Mouse (Mus musculus) E14TG2a.4 (cell line): Measurements from ENCODE around the gene Mfsd11.

Experiments
- CTCF ChIP-seq: conservative IDR thresholded peaks from 2 replicates; pipeline ENCODE4 v1.5.1; 2014; ENCODE audit warnings: low read length
- NANOG ChIP-seq: IDR thresholded peaks from 2 replicates; pipeline ENCODE4 v1.6.1; 2014; ENCODE audit warnings: borderline replicate concordance, low read length, mixed read lengths

GRCm38 (mm10) chr11:116843261-116844233, 8.7 kb upstream of the Mfsd11 start, which contains the start of the genes Mettl23 and Jmjd6:
- TF ChIP-seq CTCF (no peak), NANOG (no peak)
